Mouse (Mus musculus) erythroblast, embryonic 14.5 days (primary cell): Measurements from ENCODE around the gene Lpcat3.

Experiments used
- GATA1 ChIP-seq: IDR thresholded peaks from 2 replicates; pipeline ENCODE4 v1.6.1; 2012; ENCODE audit warnings: low read length, inconsistent platforms, mixed read lengths
- TAL1 ChIP-seq: IDR thresholded peaks from 3 replicates; pipeline ENCODE4 v1.6.1; 2012; ENCODE audit warnings: low read length, inconsistent platforms, mixed read lengths

- no peak for TF ChIP-seq GATA1
- TF ChIP-seq TAL1: no peak
Measured at GRCm38 (mm10) chr6:124673619-124674018, 10.8 kb downstream of the Lpcat3 start.
